Mouse (Mus musculus): Measurements from ENCODE around the gene Rps6kb1.
"Not testable (repeated sequence)": the region's sequence is repeated elsewhere in the genome, so short reads cannot be mapped to it uniquely, and the experiment has no call there.

The Rps6kb1 gene

GRCm38 (mm10) chr11:86540476-86540845 is 4.1 kb downstream of the Rps6kb1 start:
- no peak for DNase-seq (ENCODE audit: low spot score)

DNA sequence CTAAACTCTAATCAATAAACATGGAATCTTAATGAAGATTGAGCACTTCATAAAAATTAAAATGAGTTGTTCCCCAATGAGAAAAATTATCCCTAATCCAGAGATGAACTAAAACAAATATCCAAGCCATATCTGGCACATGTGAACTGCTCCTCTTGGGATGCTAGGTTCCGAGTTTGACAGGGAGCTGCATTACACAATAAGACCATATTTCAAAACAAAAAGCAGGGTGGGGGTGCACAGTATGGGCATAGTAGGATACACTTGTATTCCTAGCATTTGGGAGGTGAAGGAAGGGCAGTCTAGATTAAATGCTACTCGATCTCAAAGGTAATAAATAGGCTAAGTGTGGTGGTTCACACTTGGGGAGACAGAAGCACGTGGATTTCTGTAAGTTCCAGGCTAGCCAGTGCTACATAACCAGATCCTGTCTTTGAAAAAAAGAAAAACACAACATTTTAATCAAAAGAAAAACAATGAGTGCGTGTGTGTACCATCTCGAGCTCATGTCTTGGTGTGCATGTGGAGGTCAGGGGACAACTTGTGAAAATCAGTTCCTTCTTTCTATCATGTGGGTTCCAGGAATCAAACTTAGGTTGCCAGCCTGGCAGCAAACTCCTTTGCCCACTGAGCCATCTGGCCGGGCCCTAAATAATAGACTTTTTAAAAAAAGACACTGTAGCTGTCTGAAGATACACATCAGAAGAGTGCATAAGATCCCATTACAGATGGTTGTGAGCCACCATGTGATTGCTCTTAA is 4.7 kb downstream of the Rps6kb1 start:
- no peak for DNase-seq (ENCODE audit: low spot score)

DNA sequence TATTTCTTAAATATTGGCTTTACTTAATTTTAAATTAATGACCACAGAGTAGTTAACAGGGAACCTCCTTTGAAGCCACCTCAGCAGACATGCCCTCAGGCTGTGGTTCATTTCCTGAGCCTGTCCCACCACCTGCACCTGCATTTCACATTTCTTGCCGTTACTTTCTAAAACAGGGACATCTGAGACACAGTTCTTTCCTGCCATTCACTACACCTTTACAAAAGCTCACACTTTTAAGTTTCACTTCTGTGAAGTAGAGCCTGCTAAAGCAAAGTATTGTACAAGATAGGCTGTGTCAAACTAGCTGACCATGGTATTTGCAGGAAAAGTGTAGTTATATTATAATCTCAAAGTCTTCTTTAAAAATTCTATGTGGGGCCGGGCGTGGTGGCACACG is 5.8 kb downstream of the Rps6kb1 start:
- DNase-seq (ENCODE audit: low spot score), result no peak

DNA sequence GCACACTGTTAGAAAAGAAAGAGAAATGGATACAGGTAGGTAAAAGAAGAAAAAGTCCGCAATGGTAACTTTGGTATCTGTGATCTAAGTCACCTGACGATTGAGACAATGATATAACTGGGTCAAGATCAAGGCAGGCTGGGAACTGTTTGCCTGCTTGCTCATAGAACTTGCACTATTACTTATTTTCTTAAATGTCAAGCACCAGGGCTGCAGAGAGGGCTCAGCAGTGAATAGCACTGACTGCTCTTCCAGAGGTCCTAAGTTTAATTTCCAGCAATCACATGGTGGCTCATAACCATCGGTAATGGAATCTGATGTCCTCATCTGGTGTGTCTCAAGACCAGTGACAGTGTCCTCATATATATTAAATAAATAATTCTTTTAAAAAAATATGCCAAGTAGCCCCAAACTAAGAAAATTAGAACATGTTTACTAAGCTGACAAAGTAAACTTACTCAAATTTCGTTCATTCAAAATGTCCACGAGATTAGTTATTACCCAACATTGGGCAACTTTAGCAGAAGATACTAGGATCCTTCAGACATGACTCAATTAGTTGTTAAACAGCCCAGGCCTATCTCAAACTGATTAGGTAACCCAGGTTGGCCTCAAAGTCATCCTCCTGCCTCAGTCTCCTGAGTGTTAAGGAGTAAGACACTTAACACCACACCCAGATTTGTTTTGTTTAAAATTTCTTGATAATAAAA is 10.2 kb downstream of the Rps6kb1 start:
- DNase-seq (ENCODE audit: low spot score), result no peak

DNA sequence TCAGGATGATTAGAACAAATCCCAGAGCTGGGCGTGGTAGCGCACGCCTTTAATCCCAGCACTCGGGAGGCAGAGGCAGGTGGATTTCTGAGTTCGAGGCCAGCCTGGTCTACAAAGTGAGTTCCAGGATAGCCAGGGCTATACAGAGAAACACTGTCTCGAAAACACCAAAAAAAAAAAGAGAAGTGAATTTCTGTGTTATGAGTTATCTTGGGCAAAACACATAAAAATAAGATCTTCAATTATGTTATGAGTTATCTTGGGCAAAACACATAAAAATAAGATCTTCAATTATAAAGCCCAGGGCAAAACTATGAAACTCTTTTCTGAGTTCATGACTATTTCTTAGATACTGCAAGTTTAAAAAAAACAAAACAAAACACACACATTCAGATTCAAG is 11.3 kb downstream of the Rps6kb1 start:
- DNase-seq (ENCODE audit: low spot score), result not testable (repeated sequence)

DNA sequence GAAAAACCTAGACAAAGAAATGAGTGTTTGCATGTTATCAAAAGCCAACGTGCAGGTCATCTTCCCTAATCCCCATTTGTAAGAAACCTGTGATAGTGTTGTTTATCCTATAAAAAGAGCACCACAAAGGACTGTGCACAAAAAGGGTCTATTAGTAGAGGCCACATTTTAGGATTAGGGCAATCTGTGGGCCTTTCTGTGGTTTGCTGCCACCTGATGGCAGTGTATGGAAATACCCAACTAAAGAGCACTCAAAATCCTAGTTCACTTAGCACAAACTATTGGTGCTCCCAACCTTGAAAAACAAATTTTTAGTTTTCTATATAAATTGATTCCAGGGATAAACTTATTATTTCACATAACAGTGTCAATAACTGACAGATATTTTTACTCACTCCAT is 11.8 kb downstream of the Rps6kb1 start:
- DNase-seq (ENCODE audit: low spot score), result no peak

DNA sequence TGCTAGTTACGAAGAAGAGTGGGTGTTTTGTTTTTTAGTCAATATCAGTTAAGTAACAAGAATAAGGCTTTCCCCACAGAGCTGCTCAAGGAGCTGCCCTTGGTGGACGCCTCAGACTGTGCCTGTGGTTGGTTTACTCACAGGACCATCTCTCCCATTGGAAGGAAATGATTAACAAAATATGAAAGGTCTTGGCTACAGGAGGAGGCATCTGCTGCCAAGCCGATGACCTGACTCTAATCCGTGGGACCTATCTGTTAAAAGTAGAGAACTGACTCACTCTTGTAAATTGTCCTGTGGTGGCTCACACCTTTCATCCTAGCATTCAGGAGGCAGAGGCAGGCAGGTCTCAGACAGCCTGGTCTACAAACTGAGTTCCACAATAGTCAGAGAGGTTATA is 17.1 kb downstream of the Rps6kb1 start:
- no peak for DNase-seq (ENCODE audit: low spot score)

GRCm38 (mm10) chr11:86519751-86520150 is 24.9 kb downstream of the Rps6kb1 start:
- no peak for DNase-seq (ENCODE audit: low spot score)

DNA sequence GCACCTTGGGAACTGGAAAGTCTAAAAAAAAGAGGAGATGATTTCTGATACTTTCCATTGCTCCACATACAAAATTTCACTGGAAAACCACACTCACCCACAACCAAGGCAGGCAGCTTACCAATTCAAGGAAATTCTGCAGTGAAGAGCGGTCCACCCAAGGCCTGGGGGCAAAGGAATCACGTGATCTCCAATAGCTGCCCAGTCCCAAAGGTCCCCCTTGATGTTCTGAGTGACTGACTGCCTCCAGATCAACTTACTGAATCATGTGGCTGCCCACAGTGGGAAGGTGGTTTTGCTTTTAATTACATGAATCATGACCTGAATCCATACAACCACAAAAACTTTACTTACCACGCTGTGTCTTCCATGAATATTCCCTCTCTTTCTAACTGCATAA is 27.4 kb downstream of the Rps6kb1 start:
- no peak for DNase-seq (ENCODE audit: low spot score)

DNA sequence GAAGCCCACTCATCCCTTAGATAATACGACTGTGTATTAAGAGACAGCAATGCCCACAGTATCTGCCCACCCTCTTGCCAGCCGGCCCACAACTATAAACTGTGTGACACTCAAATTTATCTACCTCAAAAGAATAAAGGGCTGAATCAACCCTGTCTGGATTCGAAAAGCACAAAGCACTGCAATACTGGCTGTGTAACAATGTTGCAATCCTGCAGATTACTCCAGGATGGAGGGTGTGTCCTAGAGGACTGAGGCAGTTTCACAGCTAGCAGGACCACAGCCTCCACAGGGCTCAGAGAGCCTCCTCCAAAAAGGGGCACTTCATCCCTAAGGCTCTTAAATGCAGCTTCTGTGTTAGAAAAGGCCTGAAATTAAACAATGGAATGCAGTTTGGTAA is 28.0 kb downstream of the Rps6kb1 start:
- no peak for DNase-seq (ENCODE audit: low spot score)

GRCm38 (mm10) chr11:86507991-86508390 is 36.6 kb downstream of the Rps6kb1 start:
- no peak for DNase-seq (ENCODE audit: low spot score)

GRCm38 (mm10) chr11:86507334-86507733 is 37.3 kb downstream of the Rps6kb1 start:
- no peak for DNase-seq (ENCODE audit: low spot score)

- DNase-seq (ENCODE audit: low spot score), result no peak
Measured at GRCm38 (mm10) chr11:86503121-86503520, 41.5 kb downstream of the Rps6kb1 start.

- DNase-seq (ENCODE audit: low spot score), result no peak
Measured at GRCm38 (mm10) chr11:86500795-86501194, 43.8 kb downstream of the Rps6kb1 start.

DNA sequence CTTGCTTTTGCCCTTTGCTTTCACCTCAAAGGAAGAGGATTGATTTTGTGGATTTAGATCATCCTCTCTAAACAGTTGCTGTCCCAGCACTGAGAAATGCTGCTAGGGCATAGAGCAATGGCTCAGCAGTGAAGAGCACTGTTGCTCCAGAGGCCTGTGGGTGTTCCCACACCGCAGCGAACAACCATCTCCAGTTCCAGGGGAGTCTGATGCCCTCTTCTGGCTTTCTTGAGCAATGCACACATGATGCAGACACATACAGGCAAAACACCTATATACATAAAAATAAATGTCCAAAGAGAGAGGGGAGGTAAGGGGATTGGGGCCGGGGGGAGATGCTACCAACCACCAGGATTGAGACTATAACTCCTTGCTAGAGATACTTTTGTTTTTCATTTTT is 46.7 kb downstream of the Rps6kb1 start:
- DNase-seq (ENCODE audit: low spot score), result no peak

DNA sequence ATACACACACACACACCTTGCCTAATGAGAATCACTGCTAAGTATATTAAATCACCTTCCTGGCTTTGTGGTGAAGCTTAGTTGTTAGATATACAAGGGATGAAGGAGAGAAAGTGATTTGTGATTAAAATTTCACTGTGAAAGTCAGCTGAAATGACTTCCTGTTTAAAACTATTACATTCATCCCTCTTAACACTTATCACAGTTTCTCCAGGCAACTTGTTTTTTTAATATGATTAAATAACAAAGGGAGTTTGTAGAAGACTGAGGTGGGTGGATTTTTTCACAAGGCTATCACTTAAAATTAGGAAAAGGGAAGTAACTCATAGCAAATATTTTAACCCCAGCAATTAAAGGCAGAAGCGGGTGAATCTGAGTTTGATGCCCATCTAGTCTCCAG is 47.2 kb downstream of the Rps6kb1 start:
- DNase-seq (ENCODE audit: low spot score), result no peak

DNA sequence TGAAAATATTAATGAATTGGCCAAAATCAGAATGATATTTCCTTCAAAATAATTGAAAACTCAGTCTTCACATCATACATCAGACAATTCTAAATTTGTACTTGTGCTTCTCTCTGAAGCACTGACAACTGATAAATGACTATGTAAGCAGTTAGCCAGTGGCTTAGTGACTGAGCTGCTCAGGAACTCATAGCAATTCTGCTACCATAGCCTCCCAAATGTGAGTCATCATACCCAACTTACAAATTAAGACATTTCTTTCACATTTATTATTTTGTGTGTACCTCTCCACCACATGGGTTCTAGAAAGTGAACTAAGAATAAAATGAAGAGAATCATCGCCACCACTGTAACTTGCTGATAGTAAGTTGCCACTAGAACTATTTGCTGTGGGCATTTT is 53.8 kb downstream of the Rps6kb1 start:
- DNase-seq (ENCODE audit: low spot score), result no peak

DNA sequence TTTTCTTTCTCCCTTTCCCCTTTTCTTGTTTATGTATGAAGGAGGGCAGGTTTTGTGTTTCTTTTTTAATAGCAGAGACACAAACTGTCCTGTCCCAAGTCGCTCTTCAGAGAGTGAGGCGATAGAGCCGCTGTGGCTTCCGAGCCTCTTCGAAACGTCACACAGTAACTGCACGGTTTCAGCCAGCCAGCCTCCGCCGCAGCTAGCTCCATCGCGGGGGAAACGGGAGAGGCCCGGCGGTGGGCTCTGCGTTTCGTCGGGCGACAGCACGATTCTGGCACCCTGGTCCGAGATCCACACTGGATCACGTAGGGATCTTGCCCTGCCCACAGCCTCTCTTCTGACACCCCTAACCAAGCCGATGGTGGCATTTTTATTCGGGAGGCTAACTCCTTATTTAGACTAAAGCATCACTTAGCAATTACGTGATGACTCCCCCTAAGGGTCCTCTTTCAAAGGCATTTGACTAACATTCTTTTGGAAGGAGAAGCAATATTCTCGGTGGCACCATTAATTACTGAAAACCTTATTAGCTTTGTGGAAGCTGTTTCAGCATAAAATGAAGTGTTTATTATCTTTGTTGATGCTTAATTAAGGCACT is 59.6 kb downstream of the Rps6kb1 start:
- DNase-seq (ENCODE audit: low spot score), result peak; percentile 58

DNA sequence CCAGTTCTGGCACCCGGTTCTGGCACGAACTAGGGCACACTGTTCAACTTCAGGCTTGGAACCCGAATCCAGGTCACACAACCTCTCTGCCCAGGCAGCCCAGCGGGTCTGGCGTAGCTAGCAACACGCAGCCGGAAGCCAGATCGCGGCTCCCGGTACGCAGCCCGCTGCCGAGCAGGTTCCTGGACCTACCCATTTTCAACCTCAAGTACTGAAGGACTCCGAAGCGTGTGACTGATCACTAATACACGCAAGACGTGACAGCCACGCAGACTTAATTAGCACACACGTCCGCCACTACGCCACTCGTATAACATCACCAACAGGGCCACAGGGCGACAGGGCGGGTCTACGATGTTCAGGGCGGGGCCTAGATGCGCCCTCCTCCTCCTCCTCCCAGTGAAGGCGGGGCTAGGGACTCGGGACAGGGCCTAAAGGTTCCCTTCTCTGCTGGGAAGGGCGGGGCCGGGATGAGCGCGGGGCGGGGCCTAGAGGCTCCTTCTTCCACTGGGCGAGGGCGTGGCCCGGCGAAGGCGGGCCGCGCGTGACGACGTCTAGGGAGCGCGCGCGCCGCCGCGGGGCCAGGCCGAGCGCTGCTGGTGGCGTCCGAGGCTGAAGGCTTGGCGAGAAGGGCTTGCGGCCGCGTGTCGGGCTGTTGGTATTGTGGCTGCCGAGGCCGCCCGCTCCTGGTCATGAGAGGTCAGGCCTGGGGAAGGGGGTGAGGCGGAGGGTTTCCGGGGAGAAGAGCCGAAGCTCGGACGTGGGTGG is 60.3 kb downstream of the Rps6kb1 start, which contains the start of gene Rnft1:
TSS of gene Rnft1 (plus strand) at position 557 of the 768 bp plus-strand sequence.
- DNase-seq (ENCODE audit: low spot score), result peak; percentile 100

GRCm38 (mm10) chr11:86473576-86473975 is 71.0 kb downstream of the Rps6kb1 start:
- no peak for DNase-seq (ENCODE audit: low spot score)

DNA sequence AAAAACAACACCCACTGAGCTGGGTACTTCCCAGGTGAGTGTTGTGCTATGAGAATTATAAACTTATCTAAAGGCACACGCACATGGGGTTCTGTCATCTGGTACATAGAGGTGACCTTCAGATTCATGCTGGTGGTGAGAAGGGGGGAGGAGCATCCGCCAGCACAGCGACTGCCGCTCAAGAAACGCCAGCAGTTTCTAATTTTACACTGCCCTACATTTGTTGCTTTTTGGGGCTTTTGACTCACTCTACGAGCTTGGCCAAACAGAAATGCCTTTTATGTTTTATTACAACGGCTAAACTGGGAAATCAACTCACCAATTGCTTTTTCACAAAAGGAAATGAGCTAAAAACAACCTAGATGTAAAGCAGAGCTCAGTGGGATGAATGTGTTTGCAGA is 71.8 kb downstream of the Rps6kb1 start:
- DNase-seq (ENCODE audit: low spot score), result no peak

DNA sequence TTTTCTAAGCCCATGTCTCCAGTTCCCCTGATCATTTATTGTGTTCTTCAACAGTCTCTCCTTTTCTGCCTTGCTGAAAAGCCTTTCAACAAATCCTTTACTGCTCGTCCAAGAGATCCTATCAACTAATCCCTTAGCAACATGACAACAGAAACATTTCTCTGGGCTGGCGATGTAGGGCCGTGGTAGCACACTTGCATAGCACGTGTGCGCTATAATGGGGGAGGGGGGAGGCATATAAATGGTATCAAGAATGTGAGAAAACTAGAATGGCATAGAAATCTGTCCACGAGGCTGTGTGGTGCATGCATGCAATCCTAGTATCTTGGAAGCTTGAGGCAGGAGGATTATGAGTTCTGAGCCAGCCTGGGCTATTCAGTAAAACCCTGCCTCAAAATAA is 72.8 kb downstream of the Rps6kb1 start:
- DNase-seq (ENCODE audit: low spot score), result no peak

DNA sequence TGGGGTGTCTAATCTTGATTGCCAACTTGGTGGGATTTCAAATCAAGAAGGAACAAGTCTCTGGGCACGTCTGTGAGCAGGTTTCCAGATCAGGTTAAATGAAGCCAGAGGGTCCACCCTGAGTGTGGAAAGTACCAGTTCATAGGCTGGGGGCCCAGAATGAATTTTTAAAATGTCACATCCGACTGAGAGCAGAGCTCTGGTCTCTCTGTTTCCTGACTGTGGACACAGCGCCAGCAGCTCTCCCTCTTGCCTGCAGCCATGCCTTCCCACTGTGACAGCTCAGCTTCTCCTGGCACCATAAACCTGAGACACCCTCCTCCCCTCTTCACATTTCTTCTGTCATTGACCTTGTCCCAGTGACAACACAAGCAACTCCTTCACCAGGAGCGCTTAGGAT is 75.6 kb downstream of the Rps6kb1 start:
- no peak for DNase-seq (ENCODE audit: low spot score)
